Mouse (Mus musculus) midbrain, embryonic 16.5 days (tissue): ENCODE data around the gene Gm20538. TPM values are rescaled to one million over a fixed set of nuclear protein-coding genes. Genes with fewer than 3 reads are reported as not detected.

ENCODE experiments used
- ATAC-seq: fragments of 200-750 bp; cut with Nextera tagmentation; 2 replicates; pipeline ENCODE4 v1.8.0; 2017; ENCODE audit warnings: moderate TSS enrichment
- H3K27ac ChIP-seq: fragments of 300-500 bp; sonication (generic); 2 replicates; pipeline ENCODE4 v1.5.1; 2014; ENCODE audit warnings: mild to moderate bottlenecking, low read length, mixed read lengths
- H3K27me3 ChIP-seq: fragments of 300-500 bp; sonication (generic); 2 replicates; pipeline ENCODE4 v1.6.1; 2014; ENCODE audit warnings: low read depth, low read length, mixed read lengths; ENCODE audit not compliant: control insufficient read depth, insufficient read depth
- H3K36me3 ChIP-seq: fragments of 300-500 bp; sonication (generic); 2 replicates; pipeline ENCODE4 v1.6.1; 2014; ENCODE audit warnings: mild to moderate bottlenecking, low read length, moderate library complexity, mixed read lengths; ENCODE audit not compliant: control insufficient read depth, insufficient read depth
- H3K4me1 ChIP-seq: fragments of 300-500 bp; sonication (generic); 2 replicates; pipeline ENCODE4 v1.6.1; 2014; ENCODE audit warnings: mild to moderate bottlenecking, low read length, mixed read lengths; ENCODE audit not compliant: control insufficient read depth, insufficient read depth
- H3K4me2 ChIP-seq: fragments of 300-500 bp; sonication (generic); 2 replicates; pipeline ENCODE4 v1.6.1; 2014; ENCODE audit warnings: mild to moderate bottlenecking, low read length, mixed read lengths
- H3K4me3 ChIP-seq: fragments of 300-500 bp; sonication (generic); 2 replicates; pipeline ENCODE4 v1.5.1; 2014; ENCODE audit warnings: low read depth, mild to moderate bottlenecking, low read length, moderate library complexity, mixed read lengths
- H3K9ac ChIP-seq: fragments of 300-500 bp; sonication (generic); 2 replicates; pipeline ENCODE4 v1.6.1; 2014; ENCODE audit warnings: low read depth, low read length, mixed read lengths
- H3K9me3 ChIP-seq: fragments of 300-500 bp; sonication (generic); replicated peaks from 2 replicates; pipeline ENCODE4 v1.6.1; 2014; ENCODE audit warnings: mild to moderate bottlenecking, low read length, mixed read lengths; ENCODE audit not compliant: control insufficient read depth, poor library complexity, severe bottlenecking
- WGBS: fragments of 180-500 bp; shearing (Covaris S2); extraction: QIAGEN DNeasy Blood & Tissue Kit; methylation state at CpG from one replicate; pipeline ENCODE4 v1.1.7; 2014; 5-methylcytosine and 5-hydroxymethylcytosine counted together
- polyA plus RNA-seq: library from polyadenylated mRNA; unstranded; fragments of >200 nt; fragmentation: Nextera tagmentation; extraction: Ambion mirVana; gene quantifications from 2 replicates; pipeline ENCODE4 v1.2.1, GENCODE M21; 2015

The Gm20538 gene
- polyA plus RNA-seq, 1 experiment from 2014 or later = not detected

DNA sequence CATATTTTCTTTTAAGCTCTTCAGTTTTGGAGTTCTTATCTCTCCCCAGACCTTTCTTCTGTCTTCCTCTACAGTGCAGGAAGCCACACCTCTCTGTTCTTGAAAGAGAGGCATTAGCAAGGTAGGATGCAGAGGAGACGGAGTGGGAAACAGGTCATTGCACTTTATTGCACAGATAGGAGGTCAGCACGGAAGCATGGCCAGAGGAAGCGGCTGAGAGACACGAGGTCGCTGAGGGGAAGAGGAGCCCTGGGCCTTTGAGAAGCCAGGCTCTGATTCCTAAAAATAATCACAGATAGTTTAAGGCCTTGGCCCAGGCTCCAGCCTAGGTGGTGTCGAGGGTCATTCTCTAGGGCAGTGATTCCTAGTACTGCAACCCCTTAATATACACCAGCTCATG lies 36.9 kb downstream of the Gm20538 start:
- 22% methylated on average over 6 of the region's 6 CpGs for WGBS
- no peak for ATAC-seq
- Histone ChIP-seq H3K4me1 (peaks cover 15% of the 10 kb centered on the region), H3K36me3 (no peaks in the 10 kb centered on the region), H3K27ac (no peak overlapping the region), H3K9me3 (no peaks in the 10 kb centered on the region), H3K9ac (no peak overlapping the region), H3K27me3 (peaks cover 93% of the 10 kb centered on the region), H3K4me3 (no peak overlapping the region), H3K4me2 (no peak overlapping the region)

DNA sequence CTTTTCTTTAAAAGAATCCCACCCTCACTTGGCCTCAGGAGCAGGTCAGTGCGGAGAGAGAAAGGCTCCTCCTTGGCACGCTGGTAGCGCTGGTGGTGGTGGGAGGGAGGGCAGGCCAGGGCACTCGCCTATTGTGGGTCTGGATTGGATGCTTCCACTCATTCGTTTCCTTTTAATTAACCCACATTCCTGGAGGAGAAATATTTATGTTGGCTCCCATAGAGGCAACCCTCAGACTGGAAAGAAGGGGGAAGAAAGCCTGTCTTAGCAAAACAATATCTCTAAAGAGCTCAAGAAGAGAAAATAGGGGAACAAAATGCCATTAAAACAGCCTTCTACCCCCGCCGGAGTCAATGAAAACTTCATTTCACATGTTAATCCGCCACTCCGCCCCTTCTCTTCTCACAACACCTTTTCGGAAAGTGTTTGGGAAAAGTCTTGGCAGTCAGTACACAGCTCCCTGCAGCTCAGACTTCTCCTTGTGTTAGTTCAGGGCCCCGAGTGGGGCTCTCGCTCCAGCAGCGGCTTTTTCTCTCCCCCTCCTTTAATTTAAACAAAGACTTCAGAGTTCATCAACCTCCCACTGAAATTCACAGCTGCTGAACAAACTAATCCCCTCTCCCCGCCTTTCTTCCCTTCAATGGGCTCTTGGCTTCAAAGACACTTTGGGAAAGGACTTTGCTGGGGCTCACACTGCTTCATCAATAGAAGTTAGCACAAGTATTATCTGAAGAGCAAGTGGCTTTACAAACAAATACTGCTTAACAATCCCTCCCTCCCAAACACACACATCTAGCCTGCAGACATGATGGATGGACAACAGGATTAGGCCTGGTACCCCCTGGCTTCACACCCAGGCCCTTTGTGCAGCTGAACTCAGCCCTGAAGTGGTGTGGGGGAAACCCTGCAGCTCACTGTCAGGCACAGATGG lies 37.8 kb downstream of the Gm20538 start:
- WGBS = 4% methylated on average over 14 of the region's 14 CpGs

GRCm38 (mm10) chr19:44513921-44514482 lies 38.6 kb downstream of the Gm20538 start:
- H3K27ac ChIP-seq = no peak overlapping the region
- H3K9me3 ChIP-seq = no peaks in the 10 kb centered on the region
- no peak overlapping the region for H3K4me3 ChIP-seq
- H3K4me2 ChIP-seq = no peak overlapping the region
- no peak for ATAC-seq
- WGBS = 7% methylated on average over 7 of the region's 7 CpGs
- H3K9ac ChIP-seq = no peak overlapping the region
- peaks cover 91% of the 10 kb centered on the region for H3K27me3 ChIP-seq
- H3K4me1 ChIP-seq = peaks cover 15% of the 10 kb centered on the region
- H3K36me3 ChIP-seq = no peaks in the 10 kb centered on the region

More for the DNA sequence above, 37.8 kb downstream of the Gm20538 start:
- Histone ChIP-seq H3K36me3 (no peaks in the 10 kb centered on the region), H3K27ac (no peak overlapping the region), H3K4me2 (no peak overlapping the region), H3K4me3 (no peak overlapping the region), H3K4me1 (peaks cover 15% of the 10 kb centered on the region), H3K9ac (no peak overlapping the region), H3K9me3 (no peaks in the 10 kb centered on the region), H3K27me3 (peaks cover 91% of the 10 kb centered on the region)
- ATAC-seq = peak; percentile 79

GRCm38 (mm10) chr19:44513054-44513833 lies 39.4 kb downstream of the Gm20538 start:
- no peaks in the 10 kb centered on the region for H3K9me3 ChIP-seq
- H3K4me1 ChIP-seq = peaks cover 15% of the 10 kb centered on the region
- WGBS = 7% methylated on average over 11 of the region's 11 CpGs
- ATAC-seq = no peak
- no peak overlapping the region for H3K9ac ChIP-seq
- no peaks in the 10 kb centered on the region for H3K36me3 ChIP-seq
- peaks cover 89% of the 10 kb centered on the region for H3K27me3 ChIP-seq
- no peak overlapping the region for H3K4me3 ChIP-seq
- H3K27ac ChIP-seq = no peak overlapping the region
- no peak overlapping the region for H3K4me2 ChIP-seq

- Histone ChIP-seq H3K27ac (no peak overlapping the region), H3K9ac (no peak overlapping the region), H3K9me3 (no peaks in the 10 kb centered on the region), H3K4me2 (no peak overlapping the region), H3K4me3 (no peak overlapping the region), H3K4me1 (peaks cover 15% of the 10 kb centered on the region), H3K36me3 (no peaks in the 10 kb centered on the region), H3K27me3 (peaks cover 88% of the 10 kb centered on the region)
- ATAC-seq = no peak
- 15% methylated on average over 5 of the region's 5 CpGs for WGBS
These were observed 40.0 kb downstream of the Gm20538 start for GRCm38 (mm10) chr19:44512601-44513000.

DNA sequence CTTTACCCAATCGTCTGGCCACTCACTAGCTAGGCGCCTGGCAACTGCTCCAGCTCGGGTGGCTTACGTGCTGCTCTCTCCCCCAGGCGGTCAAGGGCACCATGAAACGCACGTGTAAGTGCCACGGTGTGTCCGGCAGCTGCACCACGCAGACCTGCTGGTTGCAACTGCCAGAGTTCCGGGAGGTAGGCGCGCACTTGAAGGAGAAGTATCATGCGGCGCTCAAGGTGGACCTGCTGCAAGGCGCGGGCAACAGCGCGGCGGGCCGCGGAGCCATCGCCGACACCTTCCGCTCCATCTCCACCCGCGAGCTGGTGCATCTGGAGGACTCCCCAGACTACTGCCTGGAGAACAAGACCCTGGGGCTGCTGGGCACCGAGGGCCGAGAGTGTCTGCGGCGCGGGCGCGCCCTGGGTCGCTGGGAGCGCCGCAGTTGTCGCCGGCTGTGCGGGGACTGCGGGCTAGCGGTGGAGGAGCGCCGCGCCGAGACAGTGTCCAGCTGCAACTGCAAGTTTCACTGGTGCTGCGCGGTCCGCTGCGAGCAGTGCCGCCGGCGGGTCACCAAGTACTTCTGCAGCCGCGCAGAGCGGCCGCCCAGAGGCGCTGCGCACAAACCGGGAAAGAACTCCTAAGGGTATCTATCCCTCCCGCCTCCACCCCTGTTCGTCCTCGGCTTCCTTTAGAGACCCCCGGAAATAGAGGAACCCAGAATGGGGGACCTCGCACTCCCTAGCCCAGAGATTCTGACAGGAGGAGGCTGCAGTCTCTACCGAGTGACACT lies 41.0 kb downstream of the Gm20538 start:
- Histone ChIP-seq H3K27me3 (peaks cover 88% of the 10 kb centered on the region), H3K36me3 (no peaks in the 10 kb centered on the region), H3K4me1 (peaks cover 15% of the 10 kb centered on the region), H3K4me2 (peak overlapping the region; percentile 87), H3K9me3 (no peaks in the 10 kb centered on the region), H3K4me3 (peak overlapping the region; percentile 47), H3K27ac (no peak overlapping the region), H3K9ac (peak overlapping the region; percentile 60)
- ATAC-seq = no peak
- WGBS = 2% methylated on average over 58 of the region's 66 CpGs

- Histone ChIP-seq H3K4me2 (peak overlapping the region; percentile 87), H3K27me3 (peaks cover 86% of the 10 kb centered on the region), H3K9ac (no peak overlapping the region), H3K4me1 (peaks cover 15% of the 10 kb centered on the region), H3K4me3 (peak overlapping the region; percentile 47; the same call in 1 of the 2 replicates), H3K9me3 (no peaks in the 10 kb centered on the region), H3K27ac (no peak overlapping the region), H3K36me3 (no peaks in the 10 kb centered on the region)
- ATAC-seq = no peak
- 4% methylated on average over 12 of the region's 12 CpGs for WGBS
These were observed 42.0 kb downstream of the Gm20538 start for GRCm38 (mm10) chr19:44510534-44511175.

DNA sequence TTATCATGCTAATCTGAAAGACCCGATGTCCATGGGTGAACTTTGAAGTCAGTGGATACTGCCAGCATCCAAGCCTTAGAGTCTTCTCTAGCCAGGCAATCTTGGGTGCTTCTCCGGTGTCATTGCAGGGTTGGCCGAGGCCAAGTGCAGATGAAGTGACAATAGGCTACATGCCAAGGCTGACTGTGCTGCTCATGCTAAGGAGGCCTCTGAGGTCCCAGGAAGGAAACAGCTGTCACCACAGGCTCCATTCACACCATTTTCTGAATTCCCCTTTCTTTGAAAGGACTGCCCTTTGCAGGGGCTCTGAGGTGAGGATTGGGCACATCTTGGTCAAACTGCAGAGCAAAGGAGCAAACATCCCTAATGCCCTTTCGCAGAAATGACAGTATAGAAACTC lies 49.9 kb downstream of the Gm20538 start:
- no peaks in the 10 kb centered on the region for H3K36me3 ChIP-seq
- no peak overlapping the region for H3K27ac ChIP-seq
- no peaks in the 10 kb centered on the region for H3K4me1 ChIP-seq
- WGBS = 78% methylated on average over 4 of the region's 4 CpGs
- no peak overlapping the region for H3K4me2 ChIP-seq
- ATAC-seq = no peak
- H3K27me3 ChIP-seq = peaks cover 80% of the 10 kb centered on the region
- H3K9ac ChIP-seq = no peak overlapping the region
- no peak overlapping the region for H3K4me3 ChIP-seq
- H3K9me3 ChIP-seq = no peaks in the 10 kb centered on the region
